Mouse (Mus musculus) heart, postnatal 4 days (tissue): Measurements from ENCODE around the gene Spty2d1. TPM values are rescaled to one million over a fixed set of nuclear protein-coding genes. Genes with fewer than 3 reads are reported as not detected.
A peak's percentile ranks its signal among the peaks of the same experiment; 100 is the strongest.
"Not testable (repeated sequence)": the region's sequence is repeated elsewhere in the genome, so short reads cannot be mapped to it uniquely, and the experiment has no call there.

Source experiments
- DNase-seq: peaks from one replicate; pipeline ENCODE4 v3.0.0; 2021
- total RNA-seq, 2 experiments: library from RNA; stranded (reverse); gene quantifications; 2 replicates each; pipeline ENCODE4 v1.2.3; 2021

Spty2d1 gene
- 10 to 100 TPM; 15.1 to 15.7 TPM for total RNA-seq

DNA sequence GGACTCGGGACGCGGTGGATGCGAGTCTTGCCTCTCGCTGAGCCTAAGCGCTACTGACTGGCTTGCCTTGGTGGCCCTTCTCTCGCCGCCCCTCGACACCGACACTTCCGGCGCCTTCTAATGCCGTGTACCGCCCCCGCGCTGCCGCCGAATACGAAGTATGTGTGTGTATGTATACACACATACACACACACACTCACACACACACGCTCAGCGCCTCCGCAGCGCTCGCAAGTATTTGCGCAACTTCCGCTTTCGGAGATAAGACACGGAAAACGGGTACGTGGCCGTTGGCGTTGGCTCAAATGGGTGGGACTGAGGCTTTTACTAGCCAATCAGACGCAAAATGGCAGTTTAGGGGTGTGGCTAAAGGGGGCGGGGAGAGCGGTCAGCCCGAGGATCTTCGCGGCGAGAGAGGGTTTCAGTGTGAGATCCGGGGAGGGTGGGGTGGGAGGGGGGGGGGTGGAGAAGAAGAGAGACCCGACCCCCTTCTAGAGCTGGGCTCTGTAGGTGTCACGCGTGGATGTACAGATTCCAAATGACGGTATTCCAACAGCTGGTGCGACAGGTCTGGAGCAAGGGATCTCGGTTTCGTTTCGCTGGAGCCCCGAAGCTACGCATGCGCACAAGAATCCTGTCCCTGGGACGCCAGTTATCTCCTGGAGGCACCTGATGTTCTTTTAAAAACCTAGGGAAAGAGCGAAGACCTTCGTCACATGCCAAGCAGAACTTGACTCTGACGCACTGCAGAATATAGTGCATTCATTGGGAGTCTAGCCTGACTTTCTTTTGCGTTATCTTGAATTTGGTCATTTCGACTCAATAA lies at the start of gene Spty2d1:
TSS of gene Spty2d1 (minus strand) at position 244 of the 826 bp plus-strand sequence.
- peak; percentile 100 for DNase-seq

DNA sequence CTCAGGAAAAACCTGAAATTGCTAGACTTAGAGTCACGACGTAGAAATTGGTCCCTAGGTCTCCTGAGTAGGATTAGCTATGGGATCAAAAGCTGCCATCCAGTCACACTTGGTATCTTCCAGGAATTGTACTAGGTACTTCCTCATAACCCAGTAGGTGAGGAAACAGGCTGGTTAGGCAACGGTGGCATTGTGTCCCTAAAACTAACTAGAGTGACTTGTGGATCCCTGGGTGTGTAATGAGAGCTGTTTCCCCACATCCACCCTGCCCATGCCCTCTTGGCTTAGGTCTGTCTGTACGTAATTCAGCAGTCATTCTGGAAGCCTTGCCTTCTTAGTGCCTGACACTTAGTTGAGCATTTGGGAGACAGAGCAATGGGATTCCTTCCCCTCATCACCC lies 48.1 kb upstream of the Spty2d1 start:
- DNase-seq = no peak

DNA sequence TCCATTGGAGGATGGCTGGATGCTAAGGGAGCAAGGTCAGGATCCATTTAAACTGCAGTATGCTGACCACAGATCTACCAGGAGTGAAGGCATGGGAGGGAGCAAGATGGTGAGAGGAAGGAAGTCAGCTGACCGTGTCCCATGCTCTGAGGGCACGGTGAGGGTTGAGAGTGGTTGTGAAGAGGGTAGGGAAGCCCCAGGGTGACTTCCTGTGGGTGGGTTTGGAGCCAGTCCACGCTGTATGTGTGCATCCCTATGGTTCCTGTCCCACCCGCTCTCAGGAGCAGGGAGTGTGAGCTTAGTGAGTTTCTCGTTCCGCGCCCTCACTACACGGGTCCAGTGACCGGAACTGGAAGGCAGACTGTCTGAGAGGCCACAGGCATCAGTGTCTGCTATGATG lies 47.5 kb upstream of the Spty2d1 start:
- DNase-seq = no peak

DNA sequence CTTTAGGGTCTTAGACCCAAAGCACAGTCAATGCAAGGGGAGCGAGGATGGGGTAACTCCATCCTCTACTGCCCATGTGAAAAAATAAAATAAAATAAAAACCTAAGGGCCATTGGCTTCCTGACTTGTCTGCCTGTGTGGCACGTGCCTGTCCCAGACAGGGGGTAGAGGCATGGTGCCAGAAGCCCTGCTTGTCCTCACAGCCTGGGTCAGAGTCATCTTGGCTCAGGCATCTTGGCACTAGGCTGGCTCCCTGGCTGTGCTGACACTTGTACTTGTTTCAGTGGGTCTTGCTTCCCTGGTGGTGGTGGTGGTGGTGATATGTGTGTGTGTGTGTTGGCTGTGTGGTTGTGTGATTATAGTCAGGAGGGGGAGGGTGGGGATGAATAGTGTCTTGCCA lies 46.5 kb upstream of the Spty2d1 start:
- peak; percentile 83 for DNase-seq

DNA sequence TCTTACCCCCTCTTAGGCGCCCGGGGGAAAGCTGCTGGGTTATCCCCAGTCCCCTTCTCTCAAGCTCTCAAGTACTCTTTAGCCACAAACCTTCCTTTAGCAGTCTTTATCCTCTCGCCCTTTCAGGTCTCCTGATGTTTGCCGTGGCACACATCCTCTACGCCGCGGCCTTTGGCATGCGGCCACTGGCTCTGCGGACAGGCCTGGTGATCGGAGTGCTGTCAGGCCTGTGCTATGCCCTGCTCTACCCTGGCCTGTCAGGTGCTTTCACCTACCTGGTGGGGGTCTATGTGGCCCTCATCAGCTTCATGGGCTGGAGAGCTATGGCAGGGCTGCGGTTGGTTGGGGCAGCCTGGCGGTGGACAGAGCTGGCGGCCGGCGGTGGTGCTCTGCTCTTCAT lies 45.1 kb upstream of the Spty2d1 start:
- DNase-seq = peak; percentile 41

DNA sequence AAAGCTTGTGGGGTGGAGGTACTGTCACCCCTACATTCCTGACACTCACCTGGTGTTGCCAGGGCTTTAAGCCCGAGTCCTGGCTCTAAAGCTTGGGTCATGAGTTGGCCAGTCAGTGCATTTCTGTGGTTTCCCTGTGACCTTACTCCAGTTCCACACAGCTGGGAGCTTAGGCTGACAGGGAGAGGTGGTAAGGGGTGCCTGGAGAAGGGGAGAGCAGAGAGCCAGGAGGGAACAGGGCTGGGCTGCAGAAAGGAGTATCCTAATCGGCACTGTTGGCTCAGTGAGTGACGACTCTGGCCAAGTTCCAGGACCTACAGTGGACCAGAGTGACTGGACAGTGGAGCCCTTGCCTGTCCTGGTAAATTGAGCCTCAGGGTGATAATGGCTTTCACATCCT lies 44.1 kb upstream of the Spty2d1 start:
- peak; percentile 82 for DNase-seq

DNA sequence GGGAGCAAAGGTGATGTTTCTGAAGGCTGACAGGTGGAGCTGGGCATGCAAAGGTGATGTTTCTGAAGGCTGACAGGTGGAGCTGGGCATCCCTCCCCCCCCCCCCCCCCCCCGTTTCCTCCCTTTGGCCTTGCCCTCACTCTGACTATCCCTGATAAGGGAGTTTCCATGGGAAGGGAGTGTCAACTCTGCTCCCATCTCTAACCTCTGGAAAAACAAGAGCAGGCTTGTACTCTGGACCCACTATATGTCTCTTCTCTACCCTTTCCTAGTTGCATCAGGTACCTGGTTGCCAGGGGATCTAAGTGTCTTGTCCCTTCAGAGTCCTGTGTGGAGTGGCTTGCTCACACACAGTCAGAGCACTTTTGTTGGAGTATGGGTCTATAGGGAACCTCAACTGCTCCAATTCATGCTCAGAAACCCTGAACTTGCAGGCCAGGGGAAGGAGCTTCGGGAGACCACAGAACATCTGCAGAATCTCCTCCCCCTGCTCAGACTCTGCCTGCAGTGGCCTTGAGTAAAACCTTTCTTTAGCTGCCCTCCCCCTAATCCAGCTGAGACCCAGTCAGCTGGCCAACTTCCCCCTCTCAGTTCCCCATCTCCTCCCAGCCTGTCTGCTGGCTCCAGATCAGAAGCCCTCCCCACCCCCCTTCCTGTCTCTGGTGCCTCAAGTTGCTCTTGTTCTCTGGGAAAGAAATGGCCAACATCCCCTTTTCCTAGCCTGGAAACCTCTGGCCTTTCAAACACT lies 43.4 kb upstream of the Spty2d1 start:
- DNase-seq = peak; percentile 80

DNA sequence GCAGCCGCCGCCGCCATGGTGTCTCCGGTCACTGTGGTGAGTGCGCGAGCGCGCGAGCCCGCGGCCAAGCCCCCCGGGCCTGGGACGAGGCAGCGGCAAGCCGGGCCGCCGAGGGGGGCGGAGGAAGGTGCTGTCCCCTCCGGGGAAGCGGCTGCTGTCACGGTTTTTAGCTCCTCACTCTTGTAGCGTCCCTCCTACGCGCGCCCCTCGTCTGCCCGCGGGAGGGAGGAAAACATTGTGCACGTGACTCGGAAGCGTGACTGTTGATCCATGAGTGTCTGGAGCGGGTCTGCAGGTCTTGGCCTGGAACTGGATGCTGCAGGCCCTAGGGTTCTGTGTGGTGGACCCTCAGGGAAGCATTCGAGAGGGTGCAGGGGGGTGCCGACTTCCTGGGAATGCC lies 42.6 kb upstream of the Spty2d1 start:
- peak; percentile 67 for DNase-seq

DNA sequence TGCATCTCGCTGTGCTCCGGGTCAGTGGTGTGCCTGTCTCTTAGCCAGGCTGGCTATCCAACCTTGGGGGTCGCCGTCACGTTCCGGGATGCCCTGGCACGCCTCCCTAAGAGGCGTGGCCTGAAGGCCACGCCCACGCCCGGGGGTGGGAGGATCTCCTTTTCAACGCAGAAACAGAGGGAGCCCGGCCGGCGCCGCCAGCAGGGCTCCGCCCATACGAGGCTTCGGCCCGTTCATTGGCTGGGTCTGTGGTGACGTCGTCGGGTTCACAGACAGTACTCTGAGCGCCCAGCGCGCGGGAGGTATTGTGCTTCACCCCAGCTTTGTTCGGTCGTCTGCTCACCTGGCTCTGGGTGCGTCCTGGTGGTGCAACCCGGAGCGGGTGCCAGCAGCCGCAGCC lies 42.2 kb upstream of the Spty2d1 start, which contains the start of gene Tmem86a:
TSS of gene Tmem86a (plus strand) at position 236 of the 400 bp plus-strand sequence.
- peak; percentile 96 for DNase-seq

DNA sequence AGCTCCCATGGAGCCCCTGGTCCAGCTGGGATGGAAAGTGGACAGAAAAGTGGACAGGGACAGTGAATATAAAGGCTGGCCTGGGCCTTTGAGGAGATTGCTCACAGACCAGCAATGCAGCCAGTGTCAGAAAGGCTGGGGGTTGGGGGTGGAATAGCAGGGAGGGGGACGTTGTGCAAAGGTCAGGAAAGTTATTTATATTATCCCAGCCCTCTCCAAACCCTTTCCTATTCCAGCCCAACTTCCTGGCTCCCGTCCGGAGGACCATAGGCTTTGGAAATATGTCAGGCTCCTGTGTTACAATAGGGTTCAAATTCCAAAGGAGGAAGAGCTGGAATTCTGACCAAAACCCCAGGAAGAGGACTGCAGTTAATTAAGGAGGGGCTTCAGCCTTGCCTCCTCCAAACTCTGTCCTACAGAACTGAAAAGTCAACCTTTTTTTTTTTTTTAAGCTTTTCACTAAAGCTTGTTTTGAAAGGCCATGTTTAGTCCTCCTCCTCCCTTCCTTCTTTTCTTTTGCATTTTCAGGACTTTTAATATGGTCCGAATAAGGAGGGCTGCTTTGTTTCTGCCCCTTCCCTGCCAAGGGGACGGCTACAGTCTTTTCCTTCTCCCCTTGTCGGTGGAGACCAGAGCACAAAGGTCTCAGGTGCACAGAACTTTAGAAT lies 34.7 kb upstream of the Spty2d1 start:
- peak; percentile 39 for DNase-seq

DNA sequence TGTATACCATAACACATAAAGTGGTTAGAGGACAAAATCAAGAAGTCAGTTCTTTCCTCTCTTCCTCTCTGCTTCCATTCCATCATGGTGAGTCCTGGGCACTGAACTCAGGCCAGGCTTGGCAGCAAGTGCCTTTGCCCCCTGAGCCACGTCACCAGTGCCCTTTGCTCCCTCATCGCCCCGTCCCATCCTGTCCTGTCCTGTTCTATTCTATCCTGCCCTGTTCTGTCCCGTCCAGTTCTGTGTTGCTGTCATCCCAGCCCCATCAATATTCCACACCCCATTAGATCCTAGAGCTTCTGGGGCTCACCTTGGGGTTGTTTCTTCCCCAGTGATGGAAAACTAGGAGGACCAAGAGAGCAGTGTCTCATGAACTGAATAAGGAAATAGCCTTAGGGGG lies 33.9 kb upstream of the Spty2d1 start:
- no peak for DNase-seq

DNA sequence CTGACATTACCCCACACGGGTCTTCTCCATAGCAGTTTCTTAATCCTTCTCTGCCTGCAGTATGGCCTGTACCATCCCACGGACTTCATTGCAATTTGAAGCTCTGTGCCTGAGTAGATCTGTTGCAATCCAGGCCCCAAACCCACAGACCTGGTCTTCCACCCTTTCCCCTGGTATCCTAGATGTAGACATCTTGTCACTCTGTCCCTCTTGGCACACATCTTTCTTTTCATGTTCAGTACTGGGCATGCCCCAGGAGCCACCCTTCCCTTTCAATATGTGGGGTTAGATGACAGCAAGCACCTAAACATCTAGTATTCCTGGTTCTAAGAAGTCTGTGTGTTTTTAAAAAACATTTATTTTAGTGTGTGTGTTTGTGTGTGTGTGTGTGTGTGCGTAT lies 33.5 kb upstream of the Spty2d1 start:
- no peak for DNase-seq

DNA sequence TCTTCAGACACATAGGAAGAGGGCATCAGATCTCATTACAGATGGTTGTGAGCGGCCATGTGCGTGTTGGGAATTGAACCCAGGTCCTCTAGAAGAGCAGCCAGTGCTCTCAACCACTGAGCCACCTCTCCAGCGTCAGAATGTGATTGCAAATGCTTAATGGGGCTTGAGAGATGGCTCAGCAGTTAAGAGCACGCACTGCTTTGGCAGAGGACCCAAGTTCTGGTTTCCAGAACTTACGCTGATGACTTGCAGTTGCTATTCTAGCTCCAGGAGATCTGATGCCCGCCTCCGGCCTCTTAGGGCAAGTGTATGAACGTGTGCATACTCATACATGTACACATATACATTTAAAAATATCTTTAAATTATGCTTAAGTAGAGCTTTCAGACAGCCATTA lies 27.2 kb upstream of the Spty2d1 start:
- DNase-seq = no peak

DNA sequence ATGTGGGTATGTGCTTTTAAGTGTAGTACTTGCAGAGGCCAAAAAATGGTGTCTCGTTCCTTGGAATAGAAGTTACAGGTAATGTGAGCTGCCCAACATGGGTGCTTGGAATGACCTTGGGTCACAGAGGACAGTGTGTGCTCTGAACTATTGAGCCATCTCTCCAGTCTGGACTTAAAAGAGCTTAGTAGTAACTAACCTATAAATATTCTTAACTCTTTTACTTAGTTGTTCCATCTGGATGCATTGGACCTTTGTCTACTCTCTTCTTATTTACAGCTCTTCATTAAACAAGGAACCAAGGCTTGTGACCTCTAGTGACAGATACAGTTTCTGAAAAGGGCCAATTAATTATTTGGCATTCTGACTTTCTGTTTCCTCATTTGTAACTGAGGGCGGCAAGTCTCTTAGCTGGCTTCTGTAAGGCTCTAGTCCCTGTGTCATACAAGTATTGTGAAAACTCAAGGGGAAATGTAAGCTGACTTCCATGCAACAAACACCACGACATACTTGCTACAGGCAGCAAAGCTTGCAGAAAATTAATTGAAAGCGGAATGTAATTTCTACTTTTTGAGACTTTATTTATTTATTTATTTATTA lies 26.7 kb upstream of the Spty2d1 start:
- no peak for DNase-seq

DNA sequence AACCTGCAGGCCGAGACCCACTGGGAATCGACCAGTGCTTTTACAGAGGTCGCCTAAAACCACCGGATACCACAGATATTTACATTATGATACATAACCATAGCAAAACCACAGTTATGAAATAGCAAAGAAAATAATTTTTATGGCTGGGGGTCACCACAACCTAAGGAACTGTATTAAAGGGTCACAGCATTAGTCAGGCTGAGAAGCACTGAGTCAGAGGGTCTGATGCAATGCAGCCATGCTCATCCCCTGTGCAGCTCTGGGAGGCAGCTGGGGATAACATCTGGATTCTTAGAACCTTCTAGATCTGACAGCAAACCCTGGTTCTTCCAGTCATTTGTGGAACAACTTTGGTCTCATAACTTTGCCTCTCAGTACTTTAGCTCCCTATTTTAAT lies 23.2 kb upstream of the Spty2d1 start:
- no peak for DNase-seq

DNA sequence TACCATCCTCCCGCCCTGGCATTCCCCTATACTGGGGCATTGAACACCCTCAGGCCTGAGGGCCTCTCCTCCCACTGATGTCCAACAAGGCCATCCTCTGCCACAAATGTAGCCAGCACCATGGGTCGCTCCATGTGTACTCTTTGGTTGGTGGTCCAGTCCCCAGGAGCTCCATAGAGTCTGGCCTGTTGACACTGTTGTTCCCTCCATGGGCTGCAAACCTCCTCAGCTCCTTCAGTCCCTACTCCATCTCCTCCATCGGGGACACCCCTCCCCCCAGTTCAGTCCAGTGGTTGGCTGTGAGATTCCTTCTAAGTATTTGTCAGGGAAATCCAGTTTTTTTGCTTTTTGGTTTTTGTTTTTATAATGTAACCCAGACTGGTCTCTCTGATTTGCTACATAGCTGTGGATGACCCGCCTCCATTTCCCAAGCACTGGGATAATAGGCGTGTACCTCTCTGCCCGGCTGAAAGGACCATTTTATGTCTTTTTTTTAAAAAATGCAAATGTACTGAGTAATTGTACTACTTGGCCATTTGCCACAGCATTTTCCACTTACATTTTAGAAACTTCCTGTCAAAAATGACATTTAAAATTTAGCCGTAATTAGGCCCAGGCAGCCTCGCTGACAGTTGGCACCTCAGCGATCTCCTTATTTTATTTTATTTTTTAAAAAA lies 22.4 kb upstream of the Spty2d1 start:
- DNase-seq = no peak

DNA sequence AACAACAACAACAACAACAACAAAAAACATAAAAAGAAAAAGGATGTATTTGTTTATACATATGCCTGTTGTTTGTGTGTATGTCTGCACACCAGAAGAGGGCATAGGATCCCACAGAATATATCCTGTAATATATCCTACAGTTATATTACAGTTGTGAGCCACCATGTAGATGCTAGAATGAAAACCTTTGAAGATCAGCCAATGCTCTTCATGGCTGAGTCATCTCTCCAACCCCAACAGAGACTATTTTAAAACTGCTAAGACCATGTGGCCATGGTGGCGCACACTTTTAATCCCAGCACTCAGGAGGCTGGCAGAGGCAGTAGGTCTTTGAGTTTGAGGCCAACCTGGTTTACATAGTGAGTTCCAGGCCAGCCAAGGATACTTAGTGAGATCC lies 19.3 kb upstream of the Spty2d1 start:
- no peak for DNase-seq

DNA sequence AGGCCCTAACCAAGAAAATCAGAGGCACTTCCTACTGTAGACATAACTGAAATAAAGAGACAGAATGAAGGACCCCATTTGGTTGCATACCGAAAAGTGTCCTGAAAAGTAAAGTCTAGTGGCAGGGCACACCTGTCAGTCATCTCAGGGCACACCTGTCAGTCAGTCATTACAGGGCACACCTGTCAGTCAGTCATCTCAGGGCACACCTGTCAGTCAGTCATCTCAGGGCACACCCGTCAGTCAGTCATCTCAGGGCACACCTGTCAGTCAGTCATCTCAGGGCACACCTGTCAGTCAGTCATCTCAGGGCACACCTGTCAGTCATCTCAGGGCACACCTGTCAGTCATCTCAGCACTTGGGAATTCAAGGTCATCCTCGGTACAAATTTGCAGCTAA lies 18.7 kb upstream of the Spty2d1 start:
- DNase-seq = not testable (repeated sequence)

DNA sequence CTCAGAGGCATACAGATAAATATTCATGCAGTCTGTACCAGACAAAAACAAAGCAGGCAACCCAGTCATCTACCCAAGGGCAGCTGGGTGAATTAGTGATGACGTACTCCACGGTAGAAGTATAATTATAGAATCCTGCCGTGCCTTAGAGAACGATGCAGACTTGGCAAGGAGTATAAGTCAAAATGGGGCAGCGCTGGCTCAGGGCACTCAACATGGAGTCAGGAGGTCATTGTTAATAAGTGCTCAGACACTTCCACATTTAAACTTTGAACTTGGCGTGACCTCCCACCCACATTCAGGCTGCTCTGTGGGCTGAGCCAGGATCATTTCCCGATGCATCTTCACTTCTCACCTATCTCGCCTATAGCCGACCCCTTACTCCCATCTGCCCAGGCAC lies 17.2 kb upstream of the Spty2d1 start:
- peak; percentile 29 for DNase-seq

DNA sequence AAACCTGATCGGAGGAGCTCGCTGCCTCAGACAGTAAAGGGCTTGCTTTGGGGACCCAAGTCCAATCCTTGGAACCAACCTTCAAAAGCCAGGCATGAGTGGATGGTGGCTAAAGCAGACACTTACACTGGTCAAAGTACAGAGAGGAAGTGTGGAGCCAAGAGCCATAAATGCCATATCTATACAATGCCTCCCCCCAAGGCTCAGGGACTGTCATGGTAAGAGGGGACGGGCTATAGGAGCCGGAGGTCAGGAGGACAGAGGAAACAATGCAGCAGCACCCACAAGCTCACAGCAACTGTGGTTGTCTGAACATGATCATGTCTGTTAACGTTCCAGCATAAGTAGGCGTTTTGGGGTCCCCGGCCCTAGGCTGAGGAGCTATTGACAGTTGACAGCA lies 16.2 kb upstream of the Spty2d1 start:
- no peak for DNase-seq

DNA sequence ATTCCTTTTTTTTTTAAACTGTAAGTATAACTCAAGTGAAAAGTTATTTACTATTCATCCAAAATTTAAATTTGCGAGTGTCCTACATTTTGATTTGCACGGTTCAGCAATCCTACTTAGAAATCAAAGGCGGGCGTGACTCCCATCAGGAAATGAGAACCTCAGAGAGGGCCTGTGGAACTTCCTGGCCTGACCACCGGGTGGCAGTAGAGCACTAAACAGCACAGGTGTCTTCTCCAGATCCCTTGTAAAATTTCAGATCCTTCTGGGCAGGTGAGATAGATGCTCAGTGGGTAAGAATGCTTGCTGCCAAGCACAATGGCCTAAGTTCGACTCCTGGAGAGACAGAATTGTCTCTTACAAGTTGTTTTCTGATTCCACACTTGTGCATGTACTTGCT lies 15.3 kb upstream of the Spty2d1 start:
- DNase-seq = peak; percentile 93

DNA sequence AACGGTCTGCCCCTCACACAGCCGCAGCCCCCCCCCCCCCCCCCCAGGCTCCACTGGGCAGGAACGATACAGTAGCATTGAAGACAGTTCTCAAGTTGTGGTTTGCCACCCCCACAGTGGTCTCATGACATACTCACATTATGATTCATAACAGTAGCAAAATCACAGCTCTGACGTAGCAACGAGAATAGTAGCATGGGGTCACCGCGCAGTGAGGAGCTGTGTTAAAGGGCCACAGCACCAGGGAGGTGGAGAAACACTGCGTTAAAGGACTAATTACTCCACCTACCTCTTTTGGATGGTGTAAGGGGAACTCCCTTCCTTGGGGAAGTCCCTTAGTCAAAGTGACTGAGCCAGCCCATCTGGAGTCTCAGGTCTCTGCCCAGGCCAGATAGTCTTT lies 14.3 kb upstream of the Spty2d1 start:
- DNase-seq = no peak
